In the genomic region with DNA sequence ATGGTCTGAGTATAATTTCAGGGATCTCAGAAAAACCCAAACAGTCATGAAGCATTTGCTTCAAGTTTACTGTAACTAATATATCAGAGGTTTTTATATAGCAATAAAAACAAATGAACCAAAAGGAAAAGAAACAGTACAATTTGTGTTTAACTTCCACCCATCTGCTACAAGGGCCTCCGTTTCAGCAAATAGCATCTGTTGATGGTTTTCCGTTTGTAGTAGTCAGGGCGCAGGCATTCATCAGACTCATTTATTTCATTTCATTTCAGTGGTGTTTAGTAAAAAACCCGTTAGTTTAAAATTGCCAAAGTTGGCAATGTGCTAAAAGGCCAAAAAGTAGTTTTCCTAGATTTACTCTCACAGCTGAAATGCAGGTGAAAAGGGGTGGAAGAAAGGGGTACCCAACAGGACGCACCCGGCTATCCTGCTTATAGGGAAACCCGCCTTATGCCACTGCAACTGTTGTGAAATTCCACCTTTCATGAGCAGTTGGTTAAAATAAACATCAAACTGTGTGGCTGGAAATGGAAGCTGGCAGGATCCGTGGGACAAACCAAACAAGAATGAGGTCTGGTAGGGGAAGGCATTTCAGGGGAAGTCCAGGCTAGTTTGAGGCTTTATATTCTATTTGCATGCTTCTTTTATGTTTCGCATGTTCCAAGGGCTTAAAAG, we compare ENCODE assay signal across 21 mouse cellular contexts.
DNase-seq lines count a peak whose midpoint lies in the region; ATAC-seq and TF ChIP-seq lines count a peak whose summit lies in the region.
"Had no signal": no experiment of that assay in that cellular context is flagged by ENCODE, and none has a peak within 500 bp of the region (broad histone marks: within the 10 kb centered on the region; RNA-seq: fewer than 3 reads in every experiment).

No protein-coding gene starts in this region.

- DNase-seq in cerebellum, adult 2 months: peak in 1 of 2 experiments; percentile 47
- no peak for DNase-seq in cerebellum, postnatal 14 days
- DNase-seq in forebrain, postnatal 0 days: peak; percentile 40
- no peak for DNase-seq in forebrain, embryonic 10.5 days (ENCODE audit: extremely low spot score, low spot score)
- DNase-seq in layer of hippocampus, adult 2 months (ENCODE audit: low spot score in 2 of 2): peak; percentile 39 to 46
- DNase-seq in layer of hippocampus, postnatal 25 days (ENCODE audit: extremely low spot score in 1 of 2, low spot score in 1 of 2): peak; percentile 19 to 20
- no peak for DNase-seq in lung, adult 18-20 months
- no peak for DNase-seq in left cerebral cortex, adult 18-20 months (ENCODE audit: low spot score in 2 of 2)
- DNase-seq: adrenal gland, postnatal 10 days; gastrocnemius, postnatal 36 days; heart, adult 2 months; heart, postnatal 14 days; kidney, postnatal 36 days; lung, embryonic 14.5 days; spleen, adult 18-20 months had no signal

- H3K36me3 ChIP-seq in forebrain, postnatal 0 days (ENCODE audit: insufficient read depth): no peaks in the 10 kb centered on the region
- no peaks in the 10 kb centered on the region for H3K36me3 ChIP-seq in forebrain, embryonic 10.5 days (replicated peaks)
- H3K36me3 ChIP-seq: heart, embryonic 13.5 days; limb, embryonic 10.5 days; midbrain, embryonic 12.5 days had no signal

- no peak overlapping the region for H3K4me3 ChIP-seq in cerebellum, adult 2 months (replicated peaks; ENCODE audit: insufficient read depth, low read depth, low read length)
- no peak overlapping the region for H3K4me3 ChIP-seq in forebrain, postnatal 0 days (ENCODE audit: low read depth, low read length)
- H3K4me3 ChIP-seq in forebrain, embryonic 10.5 days: no peak overlapping the region
- H3K4me3 ChIP-seq in layer of hippocampus, adult 2 months: no peak overlapping the region
- H3K4me3 ChIP-seq: heart, adult 2 months; heart, embryonic 13.5 days; limb, embryonic 10.5 days; midbrain, embryonic 12.5 days had no signal

- no peak for ATAC-seq in forebrain, postnatal 0 days
- ATAC-seq: hindbrain, postnatal 0 days; intestine, embryonic 16.5 days had no signal

- no peak overlapping the region for H3K9ac ChIP-seq in forebrain, postnatal 0 days
- H3K9ac ChIP-seq: heart, embryonic 13.5 days; lung, embryonic 14.5 days; midbrain, embryonic 12.5 days had no signal

- WGBS in cerebellum, adult 2 months: 40% methylated on average over 9 of the region's 9 CpGs
- WGBS in forebrain, postnatal 0 days: 52% methylated on average over 9 of the region's 9 CpGs
- 91% methylated on average over 9 of the region's 9 CpGs for WGBS in forebrain, embryonic 10.5 days

- H3K27ac ChIP-seq in cerebellum, adult 2 months (ENCODE audit: insufficient read depth, low read length): peak overlapping the region; percentile 67; the same call in 1 of the 2 replicates
- no peak overlapping the region for H3K27ac ChIP-seq in forebrain, postnatal 0 days (ENCODE audit: low read depth, low read length)
- H3K27ac ChIP-seq in forebrain, embryonic 10.5 days: no peak overlapping the region
- no peak overlapping the region for H3K27ac ChIP-seq in layer of hippocampus, adult 2 months
- H3K27ac ChIP-seq: heart, adult 2 months; heart, embryonic 13.5 days; hindbrain, postnatal 0 days; limb, embryonic 10.5 days; midbrain, embryonic 12.5 days had no signal

- no peaks in the 10 kb centered on the region for H3K27me3 ChIP-seq in cerebellum, adult 2 months (ENCODE audit: control insufficient read depth, insufficient read depth, low read length)
- no peaks in the 10 kb centered on the region for H3K27me3 ChIP-seq in forebrain, postnatal 0 days (ENCODE audit: insufficient read depth, low read length)
- no peaks in the 10 kb centered on the region for H3K27me3 ChIP-seq in forebrain, embryonic 10.5 days (ENCODE audit: poor library complexity, severe bottlenecking)
- H3K27me3 ChIP-seq: heart, embryonic 13.5 days; midbrain, embryonic 12.5 days had no signal

- no peak overlapping the region for H3K4me2 ChIP-seq in forebrain, postnatal 0 days (ENCODE audit: low read depth)
- H3K4me2 ChIP-seq: heart, embryonic 13.5 days; liver, embryonic 11.5 days; lung, embryonic 14.5 days; midbrain, embryonic 12.5 days had no signal

- TF ChIP-seq CTCF in cerebellum, adult 2 months (IDR thresholded peaks at IDR 0.05; ENCODE audit: borderline replicate concordance, insufficient read depth, low read depth, low read length): no peak
- no peak for TF ChIP-seq CTCF in forebrain, postnatal 0 days (IDR thresholded peaks at IDR 0.05; ENCODE audit: low read depth)
- TF ChIP-seq CTCF in layer of hippocampus, adult 2 months (conservative IDR thresholded peaks at IDR 0.05): no peak

- no peaks in the 10 kb centered on the region for H3K9me3 ChIP-seq in forebrain, postnatal 0 days (ENCODE audit: low read length)
- H3K9me3 ChIP-seq in forebrain, embryonic 10.5 days: no peaks in the 10 kb centered on the region
- H3K9me3 ChIP-seq: heart, embryonic 13.5 days; limb, embryonic 10.5 days; midbrain, embryonic 12.5 days had no signal

- TF ChIP-seq POLR2A in cerebellum, adult 2 months (IDR thresholded peaks at IDR 0.05; ENCODE audit: borderline replicate concordance, insufficient read depth, low read length): no peak

- no peaks in the 10 kb centered on the region; the same call in none of the 2 replicates for H3K4me1 ChIP-seq in cerebellum, adult 2 months (ENCODE audit: control insufficient read depth, insufficient read depth, low read length)
- no peaks in the 10 kb centered on the region for H3K4me1 ChIP-seq in forebrain, postnatal 0 days (ENCODE audit: insufficient read depth)
- H3K4me1 ChIP-seq in forebrain, embryonic 10.5 days: no peaks in the 10 kb centered on the region
- H3K4me1 ChIP-seq: heart, embryonic 13.5 days; midbrain, embryonic 12.5 days had no signal

Comparison
In these comparisons a context has a peak if more than half of its experiments do, and no peak if none do; other contexts are left out.
1. DNase-seq: peak in forebrain, postnatal 0 days (single experiment), layer of hippocampus, adult 2 months (2 of 2) and layer of hippocampus, postnatal 25 days (2 of 2); none in cerebellum, postnatal 14 days (0 of 2), forebrain, embryonic 10.5 days (single experiment), lung, adult 18-20 months (0 of 2) and left cerebral cortex, adult 18-20 months (0 of 2).